Mouse (Mus musculus) kidney, postnatal 0 days (tissue): ENCODE measurements at regions not wholly inside any gene's neighbourhood (a gene's known extent, or its start where the extent isn't known, plus 50 kb on each side); places are given as distances from the start of the nearest gene placed in this dataset.

Source experiments
- ATAC-seq: fragments of 200-750 bp; cut with Nextera tagmentation; replicated peaks from 2 replicates; pipeline ENCODE4 v1.8.0; 2017; ENCODE audit warnings: low read depth, moderate number of reproducible peaks, moderate TSS enrichment, moderate library complexity; ENCODE audit not compliant: low FRiP score
- DNase-seq: peaks from one replicate; pipeline ENCODE4 v3.0.0-alpha.2; 2016; ENCODE audit warnings: low spot score
- H3K27ac ChIP-seq: fragments of 300-500 bp; sonication (generic); 2 replicates; pipeline ENCODE4 v1.5.1; 2014; ENCODE audit warnings: mild to moderate bottlenecking
- H3K27me3 ChIP-seq: fragments of 300-500 bp; sonication (generic); 2 replicates; pipeline ENCODE4 v1.6.1; 2014; ENCODE audit warnings: low read length, mixed read lengths; ENCODE audit not compliant: insufficient read depth
- H3K36me3 ChIP-seq: fragments of 300-500 bp; sonication (generic); 2 replicates; pipeline ENCODE4 v1.6.1; 2014; ENCODE audit warnings: low read length, mixed read lengths; ENCODE audit not compliant: insufficient read depth
- H3K4me1 ChIP-seq: fragments of 300-500 bp; sonication (generic); replicated peaks from 2 replicates; pipeline ENCODE4 v1.6.1; 2014; ENCODE audit warnings: antibody characterized with exemption, low read length, mixed read lengths; ENCODE audit not compliant: insufficient read depth
- H3K4me2 ChIP-seq: fragments of 300-500 bp; sonication (generic); 2 replicates; pipeline ENCODE4 v1.6.1; 2014; ENCODE audit warnings: mild to moderate bottlenecking, low read length, moderate library complexity, mixed read lengths
- H3K4me3 ChIP-seq: fragments of 300-500 bp; sonication (generic); replicated peaks from 2 replicates; pipeline ENCODE4 v1.5.1; 2014; ENCODE audit warnings: low read depth, low read length
- H3K9ac ChIP-seq: fragments of 300-500 bp; sonication (generic); 2 replicates; pipeline ENCODE4 v1.6.1; 2014; ENCODE audit warnings: low read depth, low read length
- H3K9me3 ChIP-seq: fragments of 300-500 bp; sonication (generic); replicated peaks from 2 replicates; pipeline ENCODE4 v1.6.1; 2016; ENCODE audit warnings: low read length, inconsistent platforms, mixed read lengths
- CTCF ChIP-seq: IDR thresholded peaks from 2 replicates; pipeline ENCODE4 v1.5.1; 2016; ENCODE audit warnings: antibody characterized with exemption, low read depth, mild to moderate bottlenecking, moderate library complexity
- WGBS: fragments of 180-500 bp; shearing (Covaris S2); extraction: QIAGEN DNeasy Blood & Tissue Kit; methylation state at CpG from one replicate; pipeline ENCODE4 v1.1.7; 2014; 5-methylcytosine and 5-hydroxymethylcytosine counted together

DNA sequence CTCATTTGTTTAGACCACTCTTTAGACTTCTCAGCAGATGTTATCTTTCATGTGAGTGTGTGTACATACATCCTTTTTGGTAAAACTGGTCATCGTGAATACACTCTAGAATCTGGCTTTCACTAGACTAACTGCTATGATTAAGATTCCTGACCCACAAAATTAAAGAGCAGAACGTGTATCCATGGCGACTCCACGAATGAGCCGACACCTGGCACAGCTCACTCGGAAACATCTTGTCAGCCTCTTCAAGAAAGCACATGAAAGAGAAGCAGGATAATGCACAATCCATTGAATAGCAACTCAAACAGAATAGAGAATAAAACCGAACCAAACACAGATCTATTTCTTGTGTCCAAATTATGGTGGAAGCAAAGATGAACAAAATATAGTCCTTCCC is 73.1 kb upstream of the Gnai1 start:
- no peaks in the 10 kb centered on the region for H3K9me3 ChIP-seq

DNA sequence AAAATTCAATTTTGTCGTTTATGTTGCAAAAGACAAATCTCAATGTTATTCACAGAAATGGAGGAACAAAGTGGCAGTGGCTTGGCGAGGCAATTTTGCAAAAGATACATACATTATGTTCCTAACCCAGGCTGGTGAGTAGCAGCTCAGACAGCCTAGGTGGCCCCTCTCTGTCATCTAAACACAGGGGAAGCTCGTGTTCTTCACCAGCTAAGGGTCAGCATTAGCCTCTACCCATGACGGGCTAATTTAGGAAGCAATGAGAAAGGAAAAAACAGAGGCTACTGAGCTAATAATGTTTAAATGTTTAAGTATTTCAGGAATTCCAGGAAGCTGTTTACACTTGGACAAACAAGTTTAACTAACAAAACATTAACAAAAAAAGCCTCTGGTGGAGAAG is 64.9 kb upstream of the Gnai1 start:
- H3K36me3 ChIP-seq, result no peaks in the 10 kb centered on the region
- TF ChIP-seq CTCF, result no peak
- no peaks in the 10 kb centered on the region for H3K4me1 ChIP-seq
- no peak overlapping the region for H3K4me3 ChIP-seq
- WGBS, result 41% methylated on average over 4 of the region's 4 CpGs
- ATAC-seq (no peak), DNase-seq (peak; percentile 40)
- H3K9me3 ChIP-seq, result no peaks in the 10 kb centered on the region
- no peak overlapping the region for H3K4me2 ChIP-seq
- H3K9ac ChIP-seq, result no peak overlapping the region
- H3K27me3 ChIP-seq, result no peaks in the 10 kb centered on the region
- H3K27ac ChIP-seq, result no peak overlapping the region

More for the DNA sequence above, 73.1 kb upstream of the Gnai1 start:
- H3K36me3 ChIP-seq, result no peaks in the 10 kb centered on the region
- no peaks in the 10 kb centered on the region for H3K4me1 ChIP-seq
- ATAC-seq (0 out of 2 replicates have a peak, but pooled peaks have one; percentile 49), DNase-seq (no peak)
- no peak overlapping the region for H3K4me3 ChIP-seq
- H3K27ac ChIP-seq, result no peak overlapping the region
- H3K4me2 ChIP-seq, result no peak overlapping the region
- TF ChIP-seq CTCF, result no peak
- no peak overlapping the region for H3K9ac ChIP-seq
- 36% methylated on average over 7 of the region's 7 CpGs for WGBS
- no peaks in the 10 kb centered on the region for H3K27me3 ChIP-seq

DNA sequence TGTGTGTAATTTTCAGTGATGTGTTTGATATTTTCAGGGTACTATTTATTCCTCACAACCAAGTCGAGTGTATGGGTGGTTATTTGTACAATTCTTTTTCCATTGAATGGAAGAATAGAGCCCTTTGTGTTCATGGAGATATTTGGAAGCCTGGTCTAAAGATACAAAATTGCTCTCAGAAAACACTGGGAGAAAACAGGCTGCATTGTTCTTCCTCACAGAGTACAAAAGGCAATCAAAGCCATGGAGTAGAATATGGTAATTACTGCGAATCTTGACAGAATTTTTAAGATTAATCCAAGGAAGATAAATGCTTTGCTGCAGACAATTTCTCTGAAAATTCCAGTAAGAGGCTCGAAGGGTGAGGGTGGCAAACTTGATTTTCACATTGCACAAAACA is 54.7 kb upstream of the Gnai1 start:
- Histone ChIP-seq H3K36me3 (no peaks in the 10 kb centered on the region), H3K4me1 (no peaks in the 10 kb centered on the region), H3K4me2 (no peak overlapping the region), H3K27ac (no peak overlapping the region), H3K27me3 (no peaks in the 10 kb centered on the region), H3K4me3 (no peak overlapping the region), H3K9me3 (no peaks in the 10 kb centered on the region), H3K9ac (no peak overlapping the region)
- ATAC-seq (no peak), DNase-seq (no peak)
- TF ChIP-seq CTCF, result no peak
- WGBS, result 70% methylated on average over 3 of the region's 3 CpGs
